Mouse (Mus musculus): ENCODE measurements around the gene Ube2v1. TPM values are rescaled to one million over a fixed set of nuclear protein-coding genes. Genes with fewer than 3 reads are reported as not detected.

The Ube2v1 gene
- polyA plus RNA-seq, 1 experiment from 2014 or later = 298 TPM

DNA sequence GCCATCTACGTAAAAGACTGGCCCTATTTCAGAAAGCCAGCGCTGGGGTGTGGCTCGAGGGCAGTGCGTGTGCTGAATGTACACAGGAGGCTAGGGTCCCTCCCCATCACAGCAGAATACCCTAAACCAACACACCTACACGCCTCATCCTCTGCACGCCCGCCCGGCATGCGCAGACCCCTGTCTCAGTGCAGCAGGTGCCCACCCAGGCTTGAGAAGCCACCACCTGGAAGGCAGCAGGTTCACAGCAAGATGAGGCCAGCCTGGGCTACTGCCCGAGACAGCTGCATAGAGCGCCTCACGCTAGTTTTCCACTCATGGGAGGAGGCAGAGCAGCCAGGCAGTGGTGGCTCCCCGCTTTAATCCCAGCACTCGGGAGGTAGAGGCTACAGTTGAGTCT is 19.8 kb downstream of the Ube2v1 start:
- Histone ChIP-seq H3K9ac (replicated peaks) (no peak overlapping the region), H3K27me3 (no peaks in the 10 kb centered on the region), H3K27ac (no peak overlapping the region), H3K9me3 (no peaks in the 10 kb centered on the region), H3K36me3 (peaks cover 83% of the 10 kb centered on the region), H3K4me1 (replicated peaks) (peaks cover 2% of the 10 kb centered on the region), H3K4me2 (replicated peaks) (no peak overlapping the region), H3K4me3 (replicated peaks) (no peak overlapping the region)
- 95% methylated on average over 14 of the region's 14 CpGs for WGBS
- no peak for ATAC-seq

DNA sequence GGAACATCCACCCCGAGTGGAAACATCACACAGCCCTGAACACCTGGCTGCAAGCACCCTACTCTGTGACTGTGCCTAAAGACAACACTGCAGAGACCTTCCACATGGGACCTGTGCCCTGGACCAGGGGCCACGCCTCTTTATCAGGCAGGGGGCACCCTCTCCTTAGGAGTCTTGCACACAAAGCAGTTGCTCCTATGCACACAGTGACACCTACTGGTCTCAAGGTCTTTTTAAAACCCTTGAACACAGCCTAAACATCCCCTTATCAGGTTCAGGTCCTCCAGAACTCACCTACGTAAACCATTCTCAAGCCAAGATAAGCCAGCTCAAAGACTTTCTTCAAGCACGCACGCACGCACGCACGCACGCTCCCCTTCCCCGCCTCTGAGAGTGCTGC is 20.6 kb downstream of the Ube2v1 start:
- no peak for ATAC-seq
- Histone ChIP-seq H3K4me1 (replicated peaks) (no peaks in the 10 kb centered on the region), H3K36me3 (peaks cover 82% of the 10 kb centered on the region), H3K4me3 (replicated peaks) (no peak overlapping the region), H3K27ac (no peak overlapping the region), H3K4me2 (replicated peaks) (no peak overlapping the region), H3K9me3 (no peaks in the 10 kb centered on the region), H3K27me3 (no peaks in the 10 kb centered on the region), H3K9ac (replicated peaks) (no peak overlapping the region)
- 93% methylated on average over 10 of the region's 10 CpGs for WGBS

DNA sequence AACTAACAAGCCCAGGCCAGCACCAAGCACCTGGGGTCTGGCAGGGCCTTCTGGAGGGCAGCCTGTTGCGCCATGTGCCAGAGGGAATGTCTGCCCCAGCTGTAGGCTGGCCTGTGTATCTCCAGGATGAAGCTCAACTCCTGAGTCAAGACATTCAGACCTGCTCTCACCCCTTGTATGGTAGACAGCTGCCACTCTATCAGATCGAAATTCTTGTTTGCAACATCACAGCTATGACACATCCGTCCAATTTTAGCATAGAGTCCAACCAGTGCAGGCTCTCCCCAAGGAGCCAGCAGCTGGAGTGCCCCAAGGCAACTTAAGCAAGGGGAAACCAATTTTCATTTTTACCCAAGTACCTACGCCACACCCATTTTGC is 25.2 kb downstream of the Ube2v1 start:
- 94% methylated on average over 4 of the region's 4 CpGs for WGBS
- no peak overlapping the region for H3K4me3 ChIP-seq (replicated peaks)
- H3K4me1 ChIP-seq (replicated peaks) = peaks cover 4% of the 10 kb centered on the region; the same call in 1 of the 2 replicates
- no peaks in the 10 kb centered on the region for H3K9me3 ChIP-seq
- H3K36me3 ChIP-seq = peaks cover 39% of the 10 kb centered on the region
- H3K27ac ChIP-seq = no peak overlapping the region
- ATAC-seq = no peak
- H3K4me2 ChIP-seq (replicated peaks) = no peak overlapping the region
- H3K27me3 ChIP-seq = no peaks in the 10 kb centered on the region
- no peak overlapping the region for H3K9ac ChIP-seq (replicated peaks)

DNA sequence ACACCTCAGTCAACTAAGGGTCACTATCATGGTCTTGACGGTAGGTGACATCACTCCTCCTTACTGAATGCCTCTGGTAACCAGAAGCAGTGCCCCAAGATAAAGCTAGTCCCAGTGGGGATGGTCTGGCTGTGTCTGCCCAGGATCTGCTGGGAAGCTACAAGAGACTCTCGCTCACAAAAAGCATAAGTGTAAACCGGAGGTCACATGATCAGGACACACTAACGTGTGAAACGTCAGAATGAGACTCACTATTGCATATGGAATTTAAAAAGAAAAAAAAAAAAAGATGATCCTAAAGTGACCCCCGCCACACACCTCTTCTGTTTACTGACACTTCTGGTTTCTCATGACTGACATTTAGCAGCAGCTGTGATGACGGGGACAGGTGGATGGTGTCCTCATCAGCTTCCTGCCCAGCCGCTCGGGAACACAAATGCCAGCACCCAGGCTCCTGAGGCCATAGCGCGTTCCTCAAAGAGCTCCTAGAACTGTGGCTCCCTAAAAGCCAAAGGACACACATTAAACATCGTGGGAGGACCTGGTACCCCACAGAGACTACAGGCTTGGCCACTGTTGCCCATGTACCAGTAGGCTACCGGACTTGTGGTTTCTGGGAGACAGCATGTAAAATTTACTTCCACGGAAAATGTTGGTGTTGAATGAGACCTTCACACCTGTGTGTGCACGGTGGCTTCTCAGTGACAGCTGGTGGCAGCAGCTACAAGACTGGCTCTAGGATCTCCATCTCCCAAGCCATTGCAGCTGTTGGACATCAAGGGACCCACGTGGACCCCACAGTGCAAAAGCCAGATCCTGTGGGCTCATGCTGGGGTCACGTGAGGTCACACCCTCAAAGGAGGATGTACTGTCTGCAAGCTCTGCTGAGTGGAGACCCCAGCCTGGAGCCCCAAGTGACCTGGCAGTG is 25.8 kb downstream of the Ube2v1 start:
- no peaks in the 10 kb centered on the region for H3K9me3 ChIP-seq
- no peak overlapping the region for H3K4me3 ChIP-seq (replicated peaks)
- H3K27ac ChIP-seq = no peak overlapping the region
- H3K4me1 ChIP-seq (replicated peaks) = peaks cover 4% of the 10 kb centered on the region; the same call in 1 of the 2 replicates
- H3K4me2 ChIP-seq (replicated peaks) = no peak overlapping the region
- no peak for ATAC-seq
- H3K9ac ChIP-seq (replicated peaks) = no peak overlapping the region
- no peaks in the 10 kb centered on the region for H3K27me3 ChIP-seq
- 83% methylated on average over 17 of the region's 17 CpGs for WGBS
- H3K36me3 ChIP-seq = peaks cover 33% of the 10 kb centered on the region

DNA sequence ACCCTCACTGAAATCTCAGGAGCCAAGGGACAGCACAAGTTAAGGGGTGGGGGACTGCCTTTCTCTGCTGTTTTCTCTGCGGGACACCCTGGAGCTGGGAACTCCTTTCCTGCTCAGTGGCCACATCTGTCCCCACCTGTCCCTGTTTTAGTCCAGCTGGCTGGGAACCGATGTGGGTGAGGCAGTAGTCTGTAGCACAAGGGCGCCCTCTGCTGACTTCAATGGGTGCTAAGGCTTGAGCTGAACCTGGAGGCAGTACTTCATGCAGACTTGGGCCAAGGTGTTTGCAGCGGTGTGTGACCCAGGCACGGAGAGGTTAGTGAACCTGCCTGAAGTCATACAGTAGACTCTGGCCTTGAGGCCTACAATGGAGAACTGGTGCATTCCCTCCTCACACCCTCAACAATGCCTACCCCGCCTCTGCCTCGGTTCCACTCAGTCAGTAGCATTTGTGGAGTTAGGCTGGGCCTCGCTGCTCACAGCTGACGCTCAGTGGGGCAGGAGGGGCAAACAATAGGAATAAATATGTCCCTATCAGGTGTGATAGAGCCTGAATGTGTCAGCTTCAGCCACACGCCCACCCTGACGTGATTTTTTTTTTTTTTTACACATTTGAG is 26.6 kb downstream of the Ube2v1 start:
- Histone ChIP-seq H3K9me3 (no peaks in the 10 kb centered on the region), H3K27me3 (no peaks in the 10 kb centered on the region), H3K4me2 (replicated peaks) (no peak overlapping the region), H3K4me1 (replicated peaks) (peaks cover 4% of the 10 kb centered on the region; the same call in 1 of the 2 replicates), H3K4me3 (replicated peaks) (no peak overlapping the region), H3K9ac (replicated peaks) (no peak overlapping the region), H3K36me3 (peaks cover 27% of the 10 kb centered on the region), H3K27ac (no peak overlapping the region)
- ATAC-seq = peak; percentile 83
- 27% methylated on average over 11 of the region's 11 CpGs for WGBS

DNA sequence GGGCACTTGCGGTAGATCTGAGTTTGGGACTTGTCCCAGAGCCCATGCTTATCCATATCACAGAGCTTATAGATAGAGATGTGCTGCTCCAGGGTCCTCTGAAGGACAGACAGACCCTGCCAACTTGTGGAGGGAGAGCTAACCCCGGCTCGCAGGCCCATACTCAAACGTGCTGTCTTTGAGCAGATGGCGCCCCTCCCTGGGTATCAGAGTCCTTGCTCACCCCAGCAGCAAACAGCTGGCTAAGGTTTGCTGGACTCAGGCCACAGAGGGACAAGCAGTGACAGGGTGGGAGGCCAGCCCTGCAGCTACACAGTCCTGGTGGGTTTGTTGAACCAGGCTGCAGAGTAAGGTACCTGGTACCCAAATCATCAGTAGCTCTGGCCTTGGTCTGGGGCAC is 28.9 kb downstream of the Ube2v1 start:
- WGBS = 59% methylated on average over 5 of the region's 5 CpGs
- ATAC-seq = no peak
- H3K4me2 ChIP-seq (replicated peaks) = no peak overlapping the region

DNA sequence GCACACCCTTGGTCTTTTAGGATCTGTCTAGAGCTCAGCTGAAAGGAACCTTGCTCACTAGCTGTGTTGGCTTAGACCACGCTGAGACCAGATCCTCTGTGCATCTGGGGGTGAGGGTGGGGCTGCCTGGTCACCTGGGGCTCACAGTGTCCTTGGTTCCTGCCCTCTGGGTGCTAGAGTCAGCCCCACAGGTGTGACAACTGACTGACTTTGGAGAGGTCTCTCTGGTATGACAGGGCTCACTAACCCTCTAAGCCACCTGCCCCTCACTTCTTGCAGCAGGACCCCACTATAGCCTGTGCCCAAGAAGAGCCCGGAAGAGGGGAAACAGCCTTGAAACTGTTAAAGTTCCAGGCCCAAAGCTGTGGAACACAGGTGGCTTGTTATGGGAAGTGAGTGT is 29.5 kb downstream of the Ube2v1 start:
- H3K27ac ChIP-seq = no peak overlapping the region
- H3K4me3 ChIP-seq (replicated peaks) = no peak overlapping the region
- no peak overlapping the region for H3K4me2 ChIP-seq (replicated peaks)
- no peak for ATAC-seq
- H3K27me3 ChIP-seq = peaks cover 10% of the 10 kb centered on the region
- peaks cover 11% of the 10 kb centered on the region for H3K36me3 ChIP-seq
- no peaks in the 10 kb centered on the region for H3K9me3 ChIP-seq
- WGBS = 89% methylated on average over 2 of the region's 2 CpGs
- peaks cover 7% of the 10 kb centered on the region for H3K4me1 ChIP-seq (replicated peaks)
- no peak overlapping the region for H3K9ac ChIP-seq (replicated peaks)

More for the DNA sequence above, 28.9 kb downstream of the Ube2v1 start:
- Histone ChIP-seq H3K4me3 (replicated peaks) (no peak overlapping the region), H3K27ac (no peak overlapping the region), H3K36me3 (peaks cover 14% of the 10 kb centered on the region), H3K4me1 (replicated peaks) (peaks cover 4% of the 10 kb centered on the region; the same call in 1 of the 2 replicates), H3K9me3 (no peaks in the 10 kb centered on the region), H3K9ac (replicated peaks) (0 out of 2 replicates have a peak overlapping the region, but pooled peaks have one; percentile 3), H3K27me3 (peaks cover 7% of the 10 kb centered on the region)

DNA sequence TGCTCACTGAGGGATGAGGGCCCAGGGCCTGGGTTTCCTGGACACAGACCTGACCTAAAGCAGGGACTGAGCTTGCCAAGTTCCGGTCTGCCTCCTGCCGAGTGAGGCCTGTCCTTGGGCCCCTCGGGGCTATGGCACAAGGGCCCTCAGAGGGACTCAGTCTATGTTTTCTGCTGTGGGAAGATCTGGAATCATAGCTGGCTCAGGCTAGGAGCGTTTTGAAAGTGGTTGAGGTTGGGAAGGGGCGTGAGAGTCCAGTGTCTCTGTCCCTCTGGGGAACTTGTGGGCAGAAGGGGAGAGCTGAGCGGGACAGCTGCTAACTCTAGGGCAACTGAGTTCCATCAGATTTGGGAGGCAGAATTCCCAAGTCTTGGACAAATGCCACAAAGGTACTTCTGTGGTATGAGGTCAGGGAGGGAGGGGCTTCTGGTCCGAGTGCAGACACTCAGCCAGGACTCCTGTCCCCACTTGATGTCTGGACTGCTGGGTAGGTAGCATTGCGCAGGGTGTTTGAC is 31.4 kb downstream of the Ube2v1 start:
- Histone ChIP-seq H3K27me3 (peaks cover 18% of the 10 kb centered on the region), H3K9ac (replicated peaks) (no peak overlapping the region), H3K4me3 (replicated peaks) (no peak overlapping the region), H3K4me1 (replicated peaks) (peaks cover 11% of the 10 kb centered on the region), H3K9me3 (no peaks in the 10 kb centered on the region), H3K36me3 (no peaks in the 10 kb centered on the region), H3K27ac (no peak overlapping the region), H3K4me2 (replicated peaks) (no peak overlapping the region)
- ATAC-seq = no peak
- 77% methylated on average over 8 of the region's 8 CpGs for WGBS

DNA sequence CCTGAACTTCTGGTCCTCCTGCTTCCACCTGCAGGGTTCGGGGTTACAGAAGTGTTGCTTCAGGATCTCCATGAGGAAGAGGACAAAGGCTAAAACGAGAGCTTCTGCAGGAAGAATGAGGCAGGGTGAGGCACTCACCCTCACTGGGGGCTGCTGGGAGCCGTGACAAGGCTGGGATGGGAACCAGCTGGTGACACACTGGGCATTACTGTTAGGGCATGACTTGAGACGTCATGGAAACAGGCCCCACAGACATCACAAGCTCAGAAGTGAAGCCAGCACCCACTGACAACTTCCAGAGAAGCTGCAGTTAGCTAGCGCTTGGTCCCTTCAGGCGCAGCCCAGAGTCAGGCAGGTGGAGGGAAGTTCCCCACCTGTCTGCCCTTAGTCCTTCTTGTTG is 32.0 kb downstream of the Ube2v1 start:
- Histone ChIP-seq H3K36me3 (no peaks in the 10 kb centered on the region), H3K4me3 (replicated peaks) (no peak overlapping the region), H3K9me3 (no peaks in the 10 kb centered on the region), H3K4me1 (replicated peaks) (peaks cover 8% of the 10 kb centered on the region), H3K4me2 (replicated peaks) (no peak overlapping the region), H3K27ac (no peak overlapping the region), H3K27me3 (peaks cover 18% of the 10 kb centered on the region), H3K9ac (replicated peaks) (no peak overlapping the region)
- 71% methylated on average over 6 of the region's 6 CpGs for WGBS
- no peak for ATAC-seq

DNA sequence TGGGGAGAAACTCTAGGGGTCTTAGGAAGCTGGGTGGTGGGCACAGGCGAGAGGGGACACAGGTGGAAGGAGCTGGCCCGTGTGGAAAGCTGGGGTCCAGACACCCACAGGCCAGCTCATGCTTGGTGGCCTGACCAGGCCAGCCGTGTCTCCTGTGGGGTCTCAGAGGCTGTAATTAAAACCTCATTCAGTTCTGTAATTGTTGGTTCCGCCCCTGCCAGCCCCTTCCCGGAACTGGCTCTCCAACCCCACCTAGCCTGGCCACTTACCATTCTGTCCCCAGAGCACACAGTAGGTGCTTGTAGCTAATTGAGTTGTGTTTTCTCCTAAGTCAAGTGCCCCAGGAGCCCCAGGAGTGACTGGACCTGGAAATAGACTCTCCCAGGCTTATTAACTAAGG is 32.7 kb downstream of the Ube2v1 start:
- WGBS = 78% methylated on average over 5 of the region's 5 CpGs
- no peak for ATAC-seq
- H3K4me1 ChIP-seq (replicated peaks) = peaks cover 12% of the 10 kb centered on the region
- no peak overlapping the region for H3K27ac ChIP-seq
- no peaks in the 10 kb centered on the region for H3K36me3 ChIP-seq
- no peaks in the 10 kb centered on the region for H3K9me3 ChIP-seq
- H3K4me3 ChIP-seq (replicated peaks) = no peak overlapping the region
- no peak overlapping the region for H3K9ac ChIP-seq (replicated peaks)
- peaks cover 18% of the 10 kb centered on the region for H3K27me3 ChIP-seq
- no peak overlapping the region for H3K4me2 ChIP-seq (replicated peaks)

DNA sequence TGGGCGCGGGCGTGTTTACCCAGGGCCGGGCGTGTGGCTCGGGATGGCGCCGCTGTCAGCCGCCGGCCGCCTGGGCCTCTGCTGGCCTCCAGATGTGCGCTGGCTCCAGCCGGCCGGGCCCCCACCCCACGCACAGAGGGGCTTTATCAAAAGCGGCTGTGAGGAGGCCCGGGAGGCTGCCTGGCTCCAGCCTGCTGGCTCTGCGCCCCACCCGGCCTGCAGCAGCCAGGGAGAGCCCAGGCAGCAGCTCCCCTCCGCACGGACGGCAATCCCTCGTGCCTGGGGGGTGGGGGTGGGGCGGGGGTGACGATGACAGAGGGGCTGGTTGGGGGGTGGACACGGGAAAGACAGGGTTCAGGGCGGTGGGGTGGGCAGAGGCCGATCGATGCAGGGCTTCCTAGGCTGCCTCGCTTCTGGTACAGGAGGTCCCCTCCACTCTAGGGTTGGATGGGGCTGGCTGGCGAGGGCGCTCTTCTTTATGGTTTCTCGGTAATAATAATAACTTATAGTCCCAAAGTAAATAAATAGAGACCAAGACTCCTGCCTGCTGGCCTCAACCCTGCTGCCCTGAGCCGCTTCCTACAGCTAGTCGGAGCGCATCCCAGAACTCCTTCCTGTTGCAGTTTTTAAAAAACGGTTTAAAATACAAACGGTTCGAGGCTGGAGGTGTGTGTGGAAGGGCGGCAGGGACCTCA is 34.3 kb downstream of the Ube2v1 start:
- H3K4me1 ChIP-seq (replicated peaks) = peaks cover 12% of the 10 kb centered on the region
- H3K4me3 ChIP-seq (replicated peaks) = peak overlapping the region; percentile 19
- H3K27ac ChIP-seq = no peak overlapping the region
- H3K4me2 ChIP-seq (replicated peaks) = peak overlapping the region; percentile 51
- H3K27me3 ChIP-seq = peaks cover 18% of the 10 kb centered on the region
- 31% methylated on average over 38 of the region's 40 CpGs for WGBS
- H3K36me3 ChIP-seq = no peaks in the 10 kb centered on the region
- peak; percentile 71 for ATAC-seq
- H3K9me3 ChIP-seq = no peaks in the 10 kb centered on the region
- H3K9ac ChIP-seq (replicated peaks) = peak overlapping the region; percentile 54

Data from midbrain, embryonic 13.5 days (tissue).